Mouse (Mus musculus): ENCODE measurements at regions not wholly inside any gene's neighbourhood (a gene's known extent, or its start where the extent isn't known, plus 50 kb on each side); places are given as distances from the start of the nearest gene placed in this dataset.

GRCm38 (mm10) chr3:52797801-52798200, 219.2 kb downstream of the Cog6 start:
- Histone ChIP-seq H3K9ac (replicated peaks) (no peak overlapping the region), H3K36me3 (no peaks in the 10 kb centered on the region), H3K9me3 (no peaks in the 10 kb centered on the region), H3K27ac (replicated peaks) (no peak overlapping the region), H3K4me1 (no peaks in the 10 kb centered on the region), H3K27me3 (no peaks in the 10 kb centered on the region), H3K4me3 (no peak overlapping the region), H3K4me2 (replicated peaks) (no peak overlapping the region)
- no peak for ATAC-seq (ENCODE audit: low FRiP score, low read depth)
- 61% methylated on average over 6 of the region's 6 CpGs for WGBS

- Histone ChIP-seq H3K4me2 (replicated peaks) (no peak overlapping the region), H3K27ac (replicated peaks) (no peak overlapping the region), H3K9me3 (no peaks in the 10 kb centered on the region), H3K27me3 (no peaks in the 10 kb centered on the region), H3K36me3 (no peaks in the 10 kb centered on the region), H3K9ac (replicated peaks) (no peak overlapping the region), H3K4me1 (no peaks in the 10 kb centered on the region), H3K4me3 (no peak overlapping the region)
- 85% methylated on average over 4 of the region's 4 CpGs for whole genome bisulfite sequencing
- ATAC-seq (ENCODE audit: low FRiP score, low read depth): no peak
These were observed 219.9 kb downstream of the Cog6 start for GRCm38 (mm10) chr3:52797164-52797563.

- Histone ChIP-seq H3K27me3 (no peaks in the 10 kb centered on the region), H3K4me1 (no peaks in the 10 kb centered on the region), H3K9me3 (no peaks in the 10 kb centered on the region), H3K27ac (replicated peaks) (no peak overlapping the region), H3K9ac (replicated peaks) (no peak overlapping the region), H3K4me3 (no peak overlapping the region), H3K4me2 (replicated peaks) (no peak overlapping the region), H3K36me3 (no peaks in the 10 kb centered on the region)
- ATAC-seq (ENCODE audit: low FRiP score, low read depth): no peak
- 74% methylated on average over 3 of the region's 3 CpGs for WGBS
These were observed 222.8 kb downstream of the Cog6 start for GRCm38 (mm10) chr3:52794218-52794617.

GRCm38 (mm10) chr3:52792801-52793200, 224.2 kb downstream of the Cog6 start:
- Histone ChIP-seq H3K9ac (replicated peaks) (no peak overlapping the region), H3K4me1 (no peaks in the 10 kb centered on the region), H3K9me3 (no peaks in the 10 kb centered on the region), H3K36me3 (no peaks in the 10 kb centered on the region), H3K27me3 (no peaks in the 10 kb centered on the region), H3K4me3 (no peak overlapping the region), H3K27ac (replicated peaks) (no peak overlapping the region), H3K4me2 (replicated peaks) (no peak overlapping the region)
- WGBS: 90% methylated on average over 3 of the region's 3 CpGs
- no peak for ATAC-seq (ENCODE audit: low FRiP score, low read depth)

GRCm38 (mm10) chr3:52792121-52792520, 224.9 kb downstream of the Cog6 start:
- Histone ChIP-seq H3K4me1 (no peaks in the 10 kb centered on the region), H3K9me3 (no peaks in the 10 kb centered on the region), H3K4me3 (no peak overlapping the region), H3K9ac (replicated peaks) (no peak overlapping the region), H3K4me2 (replicated peaks) (no peak overlapping the region), H3K27ac (replicated peaks) (no peak overlapping the region), H3K36me3 (no peaks in the 10 kb centered on the region), H3K27me3 (no peaks in the 10 kb centered on the region)
- WGBS: 37% methylated on average over 5 of the region's 5 CpGs
- ATAC-seq (ENCODE audit: low FRiP score, low read depth): no peak

- Histone ChIP-seq H3K4me2 (replicated peaks) (no peak overlapping the region), H3K4me1 (no peaks in the 10 kb centered on the region), H3K4me3 (no peak overlapping the region), H3K9ac (replicated peaks) (no peak overlapping the region), H3K27ac (replicated peaks) (no peak overlapping the region), H3K27me3 (no peaks in the 10 kb centered on the region), H3K9me3 (no peaks in the 10 kb centered on the region), H3K36me3 (no peaks in the 10 kb centered on the region)
- WGBS: 93% methylated on average over 2 of the region's 2 CpGs
- ATAC-seq (ENCODE audit: low FRiP score, low read depth): no peak
These were observed 226.1 kb downstream of the Cog6 start for GRCm38 (mm10) chr3:52790942-52791341.

GRCm38 (mm10) chr3:52787964-52788760, 228.9 kb downstream of the Cog6 start:
- Histone ChIP-seq H3K4me3 (no peak overlapping the region), H3K27me3 (no peaks in the 10 kb centered on the region), H3K4me1 (no peaks in the 10 kb centered on the region), H3K9me3 (no peaks in the 10 kb centered on the region), H3K27ac (replicated peaks) (no peak overlapping the region), H3K9ac (replicated peaks) (no peak overlapping the region), H3K36me3 (no peaks in the 10 kb centered on the region), H3K4me2 (replicated peaks) (no peak overlapping the region)
- WGBS: 92% methylated on average over 10 of the region's 10 CpGs
- ATAC-seq (ENCODE audit: low FRiP score, low read depth): no peak

- Histone ChIP-seq H3K9ac (replicated peaks) (no peak overlapping the region), H3K27me3 (no peaks in the 10 kb centered on the region), H3K36me3 (no peaks in the 10 kb centered on the region), H3K4me2 (replicated peaks) (no peak overlapping the region), H3K4me3 (no peak overlapping the region), H3K4me1 (no peaks in the 10 kb centered on the region), H3K27ac (replicated peaks) (no peak overlapping the region), H3K9me3 (no peaks in the 10 kb centered on the region)
- no peak for ATAC-seq (ENCODE audit: low FRiP score, low read depth)
- WGBS: 57% methylated on average over 1 of the region's 1 CpGs
These were observed 231.4 kb downstream of the Cog6 start for GRCm38 (mm10) chr3:52785595-52785994.

- Histone ChIP-seq H3K4me3 (no peak overlapping the region), H3K9ac (replicated peaks) (no peak overlapping the region), H3K36me3 (no peaks in the 10 kb centered on the region), H3K27me3 (no peaks in the 10 kb centered on the region), H3K9me3 (no peaks in the 10 kb centered on the region), H3K4me1 (no peaks in the 10 kb centered on the region), H3K4me2 (replicated peaks) (no peak overlapping the region), H3K27ac (replicated peaks) (no peak overlapping the region)
- 76% methylated on average over 7 of the region's 7 CpGs for WGBS
- no peak for ATAC-seq (ENCODE audit: low FRiP score, low read depth)
These were observed 232.6 kb downstream of the Cog6 start for GRCm38 (mm10) chr3:52784476-52784875.

GRCm38 (mm10) chr3:52782576-52782975, 234.5 kb downstream of the Cog6 start:
- Histone ChIP-seq H3K9me3 (no peaks in the 10 kb centered on the region), H3K27ac (replicated peaks) (no peak overlapping the region), H3K36me3 (no peaks in the 10 kb centered on the region), H3K4me2 (replicated peaks) (no peak overlapping the region), H3K27me3 (no peaks in the 10 kb centered on the region), H3K4me1 (no peaks in the 10 kb centered on the region), H3K4me3 (no peak overlapping the region), H3K9ac (replicated peaks) (no peak overlapping the region)
- 83% methylated on average over 5 of the region's 5 CpGs for WGBS
- ATAC-seq (ENCODE audit: low FRiP score, low read depth): no peak

- no peak for ATAC-seq (ENCODE audit: low FRiP score, low read depth)
- 80% methylated on average over 3 of the region's 3 CpGs for WGBS
- no peak overlapping the region for H3K27ac ChIP-seq (replicated peaks)
- H3K9me3 ChIP-seq: no peaks in the 10 kb centered on the region
- no peaks in the 10 kb centered on the region for H3K4me1 ChIP-seq
- no peak overlapping the region for H3K9ac ChIP-seq (replicated peaks)
- H3K27me3 ChIP-seq: no peaks in the 10 kb centered on the region
- H3K4me2 ChIP-seq (replicated peaks): no peak overlapping the region
- no peak overlapping the region for H3K4me3 ChIP-seq
- H3K36me3 ChIP-seq: no peaks in the 10 kb centered on the region
These were observed 235.5 kb downstream of the Cog6 start for GRCm38 (mm10) chr3:52781521-52781920.

- H3K9ac ChIP-seq (replicated peaks): no peak overlapping the region
- WGBS: 84% methylated on average over 8 of the region's 8 CpGs
- H3K27ac ChIP-seq (replicated peaks): no peak overlapping the region
- H3K9me3 ChIP-seq: no peaks in the 10 kb centered on the region
- H3K36me3 ChIP-seq: no peaks in the 10 kb centered on the region
- H3K4me1 ChIP-seq: no peaks in the 10 kb centered on the region
- no peak overlapping the region for H3K4me3 ChIP-seq
- no peaks in the 10 kb centered on the region for H3K27me3 ChIP-seq
- ATAC-seq (ENCODE audit: low FRiP score, low read depth): no peak
- no peak overlapping the region for H3K4me2 ChIP-seq (replicated peaks)
These were observed 236.7 kb downstream of the Cog6 start for GRCm38 (mm10) chr3:52780356-52780755.

- 91% methylated on average over 4 of the region's 4 CpGs for WGBS
- Histone ChIP-seq H3K36me3 (no peaks in the 10 kb centered on the region), H3K9ac (replicated peaks) (no peak overlapping the region)
These were observed 241.2 kb downstream of the Cog6 start for GRCm38 (mm10) chr3:52775875-52776274.

More at GRCm38 (mm10) chr3:52775875-52776274, 241.2 kb downstream of the Cog6 start:
- H3K27ac ChIP-seq (replicated peaks): no peak overlapping the region
- no peaks in the 10 kb centered on the region for H3K4me1 ChIP-seq
- H3K4me2 ChIP-seq (replicated peaks): no peak overlapping the region
- no peak for ATAC-seq (ENCODE audit: low FRiP score, low read depth)
- no peaks in the 10 kb centered on the region for H3K27me3 ChIP-seq
- H3K4me3 ChIP-seq: no peak overlapping the region
- no peaks in the 10 kb centered on the region for H3K9me3 ChIP-seq
